Comparison of ENCODE assay signal across 1 mouse cellular context in genomic region chr17:72889556-72890397, GRCm38 (mm10).
TF ChIP-seq lines count a peak whose summit lies in the region.

No protein-coding gene starts in this region.

TF ChIP-seq in CH12.LX, 34 proteins besides CTCF, POLR2A, EP300 and RAD21 (continued from another document):
- TF ChIP-seq JUN (IDR thresholded peaks at IDR 0.05; ENCODE audit: insufficient read depth, low read depth, low read length) (no peak), IRF4 (IDR thresholded peaks at IDR 0.05; ENCODE audit: low read depth, low read length) (0 out of 2 replicates have a peak, but pooled peaks have one; percentile 35), RCOR1 (conservative IDR thresholded peaks at IDR 0.05; ENCODE audit: low read depth, low read length) (0 out of 2 replicates have a peak, but pooled peaks have one; percentile 20), PAX5 (IDR thresholded peaks at IDR 0.05; ENCODE audit: low read length) (no peak), TCF12 (IDR thresholded peaks at IDR 0.05; ENCODE audit: low read depth, low read length) (peak; percentile 53; the same call in 1 of the 2 replicates), HCFC1 (IDR thresholded peaks at IDR 0.05; ENCODE audit: low read depth, low read length) (peak; percentile 27; the same call in 1 of the 2 replicates), GABPA (IDR thresholded peaks at IDR 0.05; ENCODE audit: insufficient replicate concordance, low read depth, low read length) (no peak), KAT2A (IDR thresholded peaks at IDR 0.05; ENCODE audit: insufficient replicate concordance, low read length) (no peak), CHD2 (IDR thresholded peaks at IDR 0.05; ENCODE audit: low read length) (peak; percentile 86), ZMIZ1 (IDR thresholded peaks at IDR 0.05; ENCODE audit: low read depth, low read length) (no peak), UBTF (IDR thresholded peaks at IDR 0.05; ENCODE audit: low read depth, low read length) (no peak), ETS1 (conservative IDR thresholded peaks at IDR 0.05; ENCODE audit: low read depth, low read length) (peak; percentile 48)
